Mouse (Mus musculus): ENCODE measurements at regions not wholly inside any gene's neighbourhood (a gene's known extent, or its start where the extent isn't known, plus 50 kb on each side); places are given as distances from the start of the nearest gene placed in this dataset.
A peak's percentile ranks its signal among the peaks of the same experiment; 100 is the strongest.

GRCm38 (mm10) chr6:140368354-140369069 lies 55.3 kb upstream of the Plekha5 start:
- peak; percentile 46 for DNase-seq (ENCODE audit: low spot score)

DNA sequence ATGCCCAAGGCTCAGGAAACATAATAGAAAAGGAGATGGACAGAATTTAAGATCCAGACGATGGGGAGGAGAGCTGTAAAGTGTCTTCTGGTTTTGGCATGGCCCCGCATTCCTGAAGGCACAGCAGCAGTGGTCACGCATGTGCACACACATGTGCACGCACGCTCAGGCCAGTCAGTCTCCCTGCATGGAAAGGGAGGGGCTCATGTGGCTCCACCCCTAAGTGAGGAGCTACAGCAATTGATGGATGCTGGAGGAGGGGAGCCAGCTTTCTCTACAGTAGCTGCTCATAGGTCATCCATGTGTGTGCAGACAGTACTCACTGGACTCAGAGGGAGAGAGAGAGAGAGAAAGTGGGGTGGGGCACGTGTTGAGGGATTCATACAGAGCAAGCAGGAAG lies 56.6 kb upstream of the Plekha5 start:
- no peak for DNase-seq (ENCODE audit: low spot score)

DNA sequence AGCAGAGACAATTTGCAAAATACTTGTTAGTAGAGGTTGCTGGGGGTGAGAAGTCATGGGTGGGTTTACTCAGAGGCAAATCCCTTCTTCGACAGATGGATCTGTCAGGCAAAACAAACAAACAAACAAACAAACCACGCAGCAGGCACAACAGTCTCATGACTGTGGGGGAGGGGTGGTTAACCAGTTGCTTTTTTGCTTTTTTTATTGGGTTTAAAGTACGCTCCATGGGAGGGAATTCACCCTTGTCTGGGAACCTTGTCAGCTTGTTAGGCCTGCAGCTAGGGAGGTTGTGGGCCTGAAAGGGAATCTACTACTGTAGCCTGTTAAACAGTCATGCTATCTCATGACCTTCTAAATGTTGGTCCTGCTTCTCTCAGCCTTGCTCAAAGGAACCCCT lies 57.1 kb upstream of the Plekha5 start:
- DNase-seq (ENCODE audit: low spot score): no peak

GRCm38 (mm10) chr6:140360996-140361395 lies 62.9 kb upstream of the Plekha5 start:
- no peak for DNase-seq (ENCODE audit: low spot score)

DNA sequence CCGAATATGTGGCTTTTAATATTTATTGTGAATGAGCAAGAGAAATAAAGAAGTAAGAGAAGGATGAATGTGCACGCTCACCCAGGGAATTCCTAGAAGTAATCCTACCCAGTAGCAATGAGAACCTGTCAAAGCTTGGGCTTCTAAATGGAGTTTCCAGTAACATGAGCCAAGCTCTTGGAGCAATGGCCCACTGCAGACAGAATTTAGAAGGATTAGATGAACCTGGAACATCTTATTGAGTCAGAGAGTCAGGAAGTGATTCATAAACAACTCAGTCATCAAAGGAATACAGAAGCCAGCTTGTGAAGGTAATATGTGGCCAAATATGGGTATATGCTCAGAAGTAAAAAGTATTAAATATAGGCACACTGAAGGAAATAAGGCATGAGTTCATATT lies 66.0 kb upstream of the Plekha5 start:
- DNase-seq (ENCODE audit: low spot score): no peak

DNA sequence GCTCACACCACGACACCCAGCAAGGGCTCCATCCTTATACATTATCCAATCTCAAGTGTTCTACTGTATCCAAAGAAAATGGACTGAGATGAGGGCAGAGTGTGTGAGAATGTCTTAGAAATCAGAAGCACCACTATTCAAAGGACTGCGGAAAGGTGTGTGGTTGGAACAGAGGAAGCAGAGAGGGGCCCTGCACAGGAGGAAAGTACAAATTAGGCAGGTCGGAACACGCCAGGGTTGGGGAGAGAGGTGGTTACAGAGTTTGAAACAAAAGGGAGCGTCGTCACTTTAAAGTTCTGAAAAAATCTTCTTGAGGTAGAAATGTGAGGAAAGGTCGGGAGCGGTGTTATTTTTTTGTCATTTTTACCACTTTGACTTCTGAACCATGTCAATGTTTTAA lies 66.6 kb upstream of the Plekha5 start:
- no peak for DNase-seq (ENCODE audit: low spot score)

DNA sequence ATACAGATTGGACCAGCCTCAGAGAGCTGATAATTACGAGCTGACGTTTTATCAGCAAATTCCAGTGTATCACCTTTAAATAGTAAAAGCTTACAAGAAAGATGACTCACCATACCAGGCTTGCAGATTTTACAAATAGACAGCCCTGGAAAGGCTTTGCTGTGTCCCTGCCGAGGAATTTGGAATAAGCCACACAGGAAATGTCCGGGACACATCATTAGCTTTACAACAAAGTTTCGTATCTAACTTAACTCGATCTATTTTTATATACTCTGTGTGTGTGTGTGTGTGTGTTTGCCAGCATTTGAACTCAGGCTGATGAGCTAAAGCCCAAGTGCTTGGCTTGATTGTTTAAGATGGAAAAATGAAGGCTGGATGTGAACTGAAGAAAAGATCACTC lies 69.8 kb upstream of the Plekha5 start:
- DNase-seq (ENCODE audit: low spot score): no peak

DNA sequence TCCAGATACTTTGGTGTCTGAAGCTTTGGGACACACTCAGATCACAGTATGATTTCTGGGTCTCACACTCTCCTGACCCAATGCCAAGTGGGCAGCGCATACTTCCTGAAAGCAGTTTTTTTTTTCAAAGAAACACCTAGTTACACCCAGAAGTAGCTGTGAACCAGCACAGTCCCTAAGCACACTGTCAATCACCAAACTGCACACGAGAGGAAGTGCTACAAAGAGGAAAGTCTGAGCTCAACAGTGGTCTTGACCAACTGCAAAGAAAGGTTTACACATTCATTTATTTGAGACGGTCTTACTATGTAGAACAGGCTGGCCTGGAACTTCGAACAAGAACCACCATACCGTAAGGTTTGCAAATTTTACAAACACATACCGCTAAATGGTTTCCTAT lies 70.2 kb upstream of the Plekha5 start:
- no peak for DNase-seq (ENCODE audit: low spot score)

GRCm38 (mm10) chr6:140351365-140352095 lies 72.3 kb upstream of the Plekha5 start:
- DNase-seq (ENCODE audit: low spot score): no peak

DNA sequence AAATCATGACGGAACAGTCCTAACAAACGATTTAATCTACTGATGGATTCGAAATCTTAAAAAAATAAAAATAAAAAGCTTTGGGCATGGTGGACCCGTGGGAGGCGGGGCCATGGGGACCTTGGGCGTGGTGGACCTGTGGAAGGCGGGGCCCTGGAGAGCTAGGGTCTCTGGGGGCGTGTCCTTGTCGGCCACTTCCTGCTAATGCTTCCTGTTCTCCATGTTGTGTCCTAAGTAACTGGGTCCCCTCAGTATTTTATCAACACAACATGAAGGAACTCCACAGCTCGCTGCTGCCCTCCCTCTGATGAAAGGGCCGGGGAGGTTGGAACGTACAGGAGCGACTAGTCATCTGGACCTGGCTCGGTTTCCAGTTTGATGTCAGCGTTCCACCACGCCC lies 75.3 kb upstream of the Plekha5 start:
- peak; percentile 48 for DNase-seq (ENCODE audit: low spot score)

- no peak for DNase-seq (ENCODE audit: low spot score)
These were observed 76.9 kb upstream of the Plekha5 start for GRCm38 (mm10) chr6:140346929-140347328.

GRCm38 (mm10) chr6:140343638-140344037 lies 80.2 kb upstream of the Plekha5 start:
- no peak for DNase-seq (ENCODE audit: low spot score)

GRCm38 (mm10) chr6:140342881-140343280 lies 81.0 kb upstream of the Plekha5 start:
- no peak for DNase-seq (ENCODE audit: low spot score)

DNA sequence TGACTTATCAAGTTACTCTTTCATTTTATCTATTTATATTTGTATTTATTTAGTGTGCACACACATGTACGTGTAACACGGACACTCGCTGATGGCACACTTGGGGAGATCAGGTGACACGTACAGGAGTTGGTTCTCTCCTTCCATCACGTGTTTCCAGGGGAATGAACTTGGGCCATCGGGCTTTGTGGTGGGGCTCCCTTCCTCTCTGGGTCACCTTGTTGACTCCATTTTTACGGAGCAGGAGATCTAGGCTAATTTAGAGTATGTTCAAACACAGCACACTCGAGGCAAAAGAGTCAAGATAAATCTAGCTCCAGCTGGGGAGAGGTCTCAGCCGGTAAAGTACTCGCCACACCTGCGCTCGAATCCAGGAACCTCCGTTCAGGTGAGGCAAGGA lies 84.1 kb upstream of the Plekha5 start:
- no peak for DNase-seq (ENCODE audit: low spot score)

GRCm38 (mm10) chr6:140337897-140338749 lies 85.7 kb upstream of the Plekha5 start:
- no peak for DNase-seq (ENCODE audit: low spot score)

GRCm38 (mm10) chr6:140337083-140337491 lies 86.8 kb upstream of the Plekha5 start:
- no peak for DNase-seq (ENCODE audit: low spot score)

DNA sequence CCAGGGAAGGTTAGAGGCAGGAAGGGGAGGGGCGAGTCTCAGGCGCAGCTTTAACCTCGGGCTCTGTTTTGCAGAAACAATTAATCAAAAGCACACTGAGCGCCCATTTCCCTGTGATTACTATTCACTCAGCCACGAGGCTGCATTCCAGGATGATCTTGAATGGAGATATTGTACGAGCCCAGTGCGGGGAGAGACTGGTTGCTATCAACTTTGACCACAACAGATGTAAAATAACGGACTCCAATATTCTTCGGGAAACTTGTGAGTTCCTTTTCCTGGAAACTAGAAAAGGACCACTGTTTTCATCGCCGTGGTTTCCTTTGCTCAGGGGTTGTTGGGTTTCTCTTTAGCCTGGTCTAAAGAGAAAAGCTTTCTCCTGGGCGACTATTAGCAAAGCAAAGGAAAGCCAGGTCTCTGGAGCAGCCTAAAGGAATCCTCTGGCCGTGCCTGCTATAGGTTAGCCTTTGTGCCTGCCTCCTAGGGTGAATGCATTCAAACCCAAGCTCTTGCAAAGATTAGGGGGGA lies 87.4 kb upstream of the Plekha5 start:
- DNase-seq (ENCODE audit: low spot score): no peak

- DNase-seq (ENCODE audit: low spot score): no peak
These were observed 90.5 kb upstream of the Plekha5 start for GRCm38 (mm10) chr6:140333397-140333796.

- DNase-seq (ENCODE audit: low spot score): no peak
These were observed 115.2 kb upstream of the Plekha5 start for GRCm38 (mm10) chr6:140308641-140309040.

GRCm38 (mm10) chr6:140306811-140307558 lies 116.9 kb upstream of the Plekha5 start:
- DNase-seq (ENCODE audit: low spot score): no peak

DNA sequence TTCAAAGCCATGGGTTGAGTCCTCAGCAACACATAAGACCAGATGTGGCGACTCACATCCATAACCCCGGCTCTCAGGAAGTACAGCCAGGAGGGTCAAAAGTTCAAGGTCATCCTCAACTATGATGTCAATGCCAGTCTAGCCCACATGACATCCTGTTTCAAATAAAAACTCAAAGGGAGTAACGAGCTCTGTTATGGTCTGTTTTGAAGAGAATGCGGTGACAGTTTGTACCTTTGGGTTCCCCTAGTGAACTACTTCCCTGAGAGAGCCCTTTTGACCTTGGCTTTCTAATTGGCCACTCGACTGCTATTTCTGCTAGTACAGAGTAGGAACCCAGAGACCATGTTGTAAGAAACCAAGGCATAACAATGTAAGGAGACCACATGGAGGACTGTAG lies 119.7 kb upstream of the Plekha5 start:
- no peak for DNase-seq (ENCODE audit: low spot score)

All from testis, postnatal 10 days (tissue).